Mouse (Mus musculus) left cerebral cortex, adult 9 months (tissue): ENCODE data around the gene Rhoh.

Experiments
- DNase-seq, 2 experiments: peaks; one replicate each; pipeline ENCODE4 v3.0.0; 2022; ENCODE audit warnings: low spot score in 2 of 2

Rhoh gene

GRCm38 (mm10) chr5:65860281-65861000 is 572 bp upstream of the Rhoh start:
- DNase-seq = peak in 1 of 2 experiments; percentile 16

GRCm38 (mm10) chr5:65862217-65862927 is 1.4 kb downstream of the Rhoh start:
- DNase-seq = no peak

- peak in 1 of 2 experiments; percentile 12 for DNase-seq
Measured at GRCm38 (mm10) chr5:65863349-65863749, 2.3 kb downstream of the Rhoh start.

- DNase-seq = no peak
Measured at GRCm38 (mm10) chr5:65864486-65864885, 3.5 kb downstream of the Rhoh start.

GRCm38 (mm10) chr5:65864946-65865345 is 3.9 kb downstream of the Rhoh start:
- no peak for DNase-seq

GRCm38 (mm10) chr5:65866591-65866990 is 5.6 kb downstream of the Rhoh start:
- DNase-seq = no peak

- DNase-seq = no peak
Measured at GRCm38 (mm10) chr5:65867380-65868116, 6.5 kb downstream of the Rhoh start.

- DNase-seq = no peak
Measured at GRCm38 (mm10) chr5:65868419-65868818, 7.4 kb downstream of the Rhoh start.

GRCm38 (mm10) chr5:65869660-65870059 is 8.6 kb downstream of the Rhoh start:
- no peak for DNase-seq

- DNase-seq = no peak
Measured at GRCm38 (mm10) chr5:65871276-65871875, 10.4 kb downstream of the Rhoh start.

GRCm38 (mm10) chr5:65873212-65873611 is 12.2 kb downstream of the Rhoh start:
- no peak for DNase-seq

GRCm38 (mm10) chr5:65875269-65875668 is 14.3 kb downstream of the Rhoh start:
- DNase-seq = no peak

- no peak for DNase-seq
Measured at GRCm38 (mm10) chr5:65878367-65878766, 17.4 kb downstream of the Rhoh start.

- DNase-seq = no peak
Measured at GRCm38 (mm10) chr5:65881254-65881653, 20.2 kb downstream of the Rhoh start.

GRCm38 (mm10) chr5:65882476-65883205 is 21.6 kb downstream of the Rhoh start:
- DNase-seq = no peak

- DNase-seq = no peak
Measured at GRCm38 (mm10) chr5:65883355-65883754, 22.3 kb downstream of the Rhoh start.

- DNase-seq = no peak
Measured at GRCm38 (mm10) chr5:65885699-65886443, 24.9 kb downstream of the Rhoh start.

GRCm38 (mm10) chr5:65888102-65888501 is 27.1 kb downstream of the Rhoh start:
- no peak for DNase-seq

- no peak for DNase-seq
Measured at GRCm38 (mm10) chr5:65888998-65889397, 28.0 kb downstream of the Rhoh start.

GRCm38 (mm10) chr5:65891251-65891826 is 30.3 kb downstream of the Rhoh start:
- no peak for DNase-seq
